ENCODE assay signal across 8 mouse cellular contexts in the genomic region with DNA sequence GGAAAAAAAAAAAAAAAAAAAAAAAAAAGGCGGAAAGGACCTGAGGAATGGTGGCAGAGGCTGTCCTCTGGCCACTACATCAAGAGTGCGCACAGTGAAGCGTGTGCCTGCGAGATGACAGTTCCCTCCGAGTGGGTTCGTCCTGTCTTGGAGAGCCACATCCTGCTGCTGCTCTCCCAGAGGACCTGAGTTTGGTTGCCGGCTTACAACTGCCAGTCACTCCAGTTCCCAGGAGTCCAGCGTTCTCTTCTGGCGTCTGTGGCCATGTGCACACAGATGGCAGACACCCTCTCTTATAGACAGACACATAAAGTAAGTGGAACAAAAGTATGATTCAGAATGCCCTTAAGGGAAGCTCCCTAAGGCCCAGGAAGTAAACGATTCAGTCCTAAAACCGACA. TPM values are rescaled to one million over a fixed set of nuclear protein-coding genes. Genes with fewer than 3 reads are reported as not detected.
DNase-seq lines count a peak whose midpoint lies in the region; ATAC-seq and TF ChIP-seq lines count a peak whose summit lies in the region.
"Had no signal": no experiment of that assay in that cellular context is flagged by ENCODE, and none has a peak within 500 bp of the region (broad histone marks: within the 10 kb centered on the region; RNA-seq: fewer than 3 reads in every experiment).

No protein-coding gene starts in this region.

- no peak overlapping the region for H3K9ac ChIP-seq in midbrain, embryonic 14.5 days (replicated peaks; ENCODE audit: low read length)
- H3K9ac ChIP-seq in midbrain, embryonic 15.5 days: no peak overlapping the region
- H3K9ac ChIP-seq in heart, embryonic 13.5 days: peak overlapping the region; percentile 50; the same call in 1 of the 2 replicates
- H3K9ac ChIP-seq in stomach, postnatal 0 days (ENCODE audit: low read length): 0 out of 2 replicates have a peak overlapping the region, but pooled peaks have one; percentile 27

- no peak for TF ChIP-seq CTCF in stomach, postnatal 0 days (IDR thresholded peaks at IDR 0.05; ENCODE audit: low read depth)

- no peak for TF ChIP-seq EP300 in stomach, postnatal 0 days (optimal IDR thresholded peaks at IDR 0.05)

- 40% methylated on average over 10 of the region's 11 CpGs for WGBS in midbrain, embryonic 14.5 days
- WGBS in midbrain, embryonic 15.5 days: 40% methylated on average over 10 of the region's 11 CpGs
- WGBS in heart, embryonic 13.5 days: 23% methylated on average over 10 of the region's 11 CpGs
- WGBS in stomach, postnatal 0 days: 32% methylated on average over 11 of the region's 11 CpGs

- DNase-seq in midbrain, embryonic 14.5 days: peak; percentile 20
- DNase-seq in kidney, postnatal 14 days: peak; percentile 59
- DNase-seq in stomach, postnatal 0 days (ENCODE audit: low spot score): no peak
- DNase-seq in gastrocnemius, postnatal 10 days: no peak
- DNase-seq in layer of hippocampus, postnatal 36 days: no peak

- no peak overlapping the region for H3K4me3 ChIP-seq in midbrain, embryonic 14.5 days (replicated peaks; ENCODE audit: low read depth, low read length)
- H3K4me3 ChIP-seq in midbrain, embryonic 15.5 days: no peak overlapping the region
- no peak overlapping the region for H3K4me3 ChIP-seq in heart, embryonic 13.5 days
- 0 out of 2 replicates have a peak overlapping the region, but pooled peaks have one; percentile 2 for H3K4me3 ChIP-seq in stomach, postnatal 0 days (ENCODE audit: low read depth, low read length)

- no peaks in the 10 kb centered on the region for H3K9me3 ChIP-seq in midbrain, embryonic 14.5 days (ENCODE audit: control insufficient read depth, low read length)
- H3K9me3 ChIP-seq in midbrain, embryonic 15.5 days: no peaks in the 10 kb centered on the region
- H3K9me3 ChIP-seq in heart, embryonic 13.5 days: no peaks in the 10 kb centered on the region
- no peaks in the 10 kb centered on the region for H3K9me3 ChIP-seq in stomach, postnatal 0 days (ENCODE audit: control insufficient read depth, low read length)

- ATAC-seq in midbrain, embryonic 14.5 days (ENCODE audit: low FRiP score, low TSS enrichment): no peak
- no peak for ATAC-seq in midbrain, embryonic 15.5 days (replicated peaks)
- no peak for ATAC-seq in heart, embryonic 13.5 days (ENCODE audit: extremely low read depth, insufficient number of reproducible peaks, low FRiP score, low TSS enrichment)
- ATAC-seq in stomach, postnatal 0 days (ENCODE audit: low FRiP score, low TSS enrichment): peak; percentile 19; the same call in 1 of the 2 replicates
- ATAC-seq: inflammation-experienced regulatory T-cells, adult 6 months had no signal

- H3K36me3 ChIP-seq in midbrain, embryonic 14.5 days (ENCODE audit: control insufficient read depth, insufficient read depth, low read length): peaks cover 8% of the 10 kb centered on the region
- no peaks in the 10 kb centered on the region for H3K36me3 ChIP-seq in midbrain, embryonic 15.5 days (replicated peaks)
- H3K36me3 ChIP-seq in heart, embryonic 13.5 days: peaks cover 39% of the 10 kb centered on the region
- H3K36me3 ChIP-seq in stomach, postnatal 0 days (ENCODE audit: control insufficient read depth, insufficient read depth, low read length): peaks cover 9% of the 10 kb centered on the region

- H3K27me3 ChIP-seq in midbrain, embryonic 14.5 days (ENCODE audit: control insufficient read depth, insufficient read depth, low read length): no peaks in the 10 kb centered on the region
- H3K27me3 ChIP-seq in midbrain, embryonic 15.5 days (replicated peaks): no peaks in the 10 kb centered on the region
- no peaks in the 10 kb centered on the region for H3K27me3 ChIP-seq in heart, embryonic 13.5 days (replicated peaks)
- H3K27me3 ChIP-seq in stomach, postnatal 0 days (ENCODE audit: control insufficient read depth, insufficient read depth, low read length): no peaks in the 10 kb centered on the region

- no peak overlapping the region for H3K27ac ChIP-seq in midbrain, embryonic 14.5 days (replicated peaks; ENCODE audit: low read depth, low read length)
- H3K27ac ChIP-seq in midbrain, embryonic 15.5 days: no peak overlapping the region
- 0 out of 2 replicates have a peak overlapping the region, but pooled peaks have one; percentile 28 for H3K27ac ChIP-seq in heart, embryonic 13.5 days (replicated peaks)
- no peak overlapping the region for H3K27ac ChIP-seq in stomach, postnatal 0 days (replicated peaks)

- no peaks in the 10 kb centered on the region for H3K4me1 ChIP-seq in midbrain, embryonic 14.5 days (ENCODE audit: control insufficient read depth, insufficient read depth, low read length)
- H3K4me1 ChIP-seq in midbrain, embryonic 15.5 days: 0 out of 2 replicates have a peak, but pooled peaks cover 6% of the 10 kb centered on the region
- peaks cover 32% of the 10 kb centered on the region for H3K4me1 ChIP-seq in heart, embryonic 13.5 days
- H3K4me1 ChIP-seq in stomach, postnatal 0 days (replicated peaks; ENCODE audit: control insufficient read depth, insufficient read depth): no peaks in the 10 kb centered on the region

- no peak overlapping the region; the same call in 1 of the 2 replicates for H3K4me2 ChIP-seq in midbrain, embryonic 14.5 days (ENCODE audit: low read length)
- H3K4me2 ChIP-seq in midbrain, embryonic 15.5 days: no peak overlapping the region
- H3K4me2 ChIP-seq in heart, embryonic 13.5 days: peak overlapping the region; percentile 53
- H3K4me2 ChIP-seq in stomach, postnatal 0 days (replicated peaks; ENCODE audit: low read depth): no peak overlapping the region; the same call in 1 of the 2 replicates

RNA-seq across cellular contexts. Expression of gene Ephb4, which starts 27.3 kb away (rescaled TPM):
- 3.4 and 8.5 TPM in 2 replicates for polyA plus RNA-seq in midbrain, embryonic 14.5 days (2014; fragmentation: Nextera tagmentation; extraction: Ambion mirVana)
- polyA plus RNA-seq in midbrain, embryonic 15.5 days (2015; fragmentation: Nextera tagmentation; extraction: Ambion mirVana): 6.8 and 8.7 TPM in 2 replicates
- 33.1 and 37.6 TPM in 2 replicates for polyA plus RNA-seq in heart, embryonic 13.5 days (2015; fragmentation: Nextera tagmentation; extraction: Ambion mirVana)
- polyA plus RNA-seq in stomach, postnatal 0 days (2015; fragmentation: Nextera tagmentation; extraction: Ambion mirVana): 12.1 and 13.9 TPM in 2 replicates
- 10 to 100 TPM; 30.6 to 38.8 TPM for total RNA-seq in gastrocnemius, postnatal 10 days (2021)
- 1 to 10 TPM; 4.2 to 4.6 TPM for total RNA-seq in layer of hippocampus, postnatal 36 days (2021)
- polyA plus RNA-seq: inflammation-experienced regulatory T-cells, adult 6 months had no signal

RNA-seq across cellular contexts. Expression of gene Slc12a9, which starts 43.8 kb away (rescaled TPM):
- polyA plus RNA-seq in midbrain, embryonic 14.5 days (2014; fragmentation: Nextera tagmentation; extraction: Ambion mirVana): 17.1 and 18.6 TPM in 2 replicates
- polyA plus RNA-seq in midbrain, embryonic 15.5 days (2015; fragmentation: Nextera tagmentation; extraction: Ambion mirVana): 27.7 and 29.5 TPM in 2 replicates
- polyA plus RNA-seq in heart, embryonic 13.5 days (2015; fragmentation: Nextera tagmentation; extraction: Ambion mirVana): 8.1 and 8.7 TPM in 2 replicates
- 6.5 and 7.2 TPM in 2 replicates for polyA plus RNA-seq in stomach, postnatal 0 days (2015; fragmentation: Nextera tagmentation; extraction: Ambion mirVana)
- 1 to 10 TPM; 4.2 to 7.4 TPM for total RNA-seq in gastrocnemius, postnatal 10 days (2021)
- total RNA-seq in layer of hippocampus, postnatal 36 days (2021): 10 to 100 TPM; 27.4 to 28.3 TPM

Comparison
In these comparisons a context has a peak if more than half of its experiments do, and no peak if none do; other contexts are left out.
1. DNase-seq: peak in midbrain, embryonic 14.5 days (single experiment) and kidney, postnatal 14 days (single experiment); none in stomach, postnatal 0 days (single experiment), gastrocnemius, postnatal 10 days (single experiment) and layer of hippocampus, postnatal 36 days (0 of 2).
2. H3K9ac ChIP-seq: peak in heart, embryonic 13.5 days (single experiment) and stomach, postnatal 0 days (single experiment); none in midbrain, embryonic 14.5 days (single experiment) and midbrain, embryonic 15.5 days (single experiment).